Mouse (Mus musculus): ENCODE measurements at regions not wholly inside any gene's neighbourhood (a gene's known extent, or its start where the extent isn't known, plus 50 kb on each side); places are given as distances from the start of the nearest gene placed in this dataset.

DNA sequence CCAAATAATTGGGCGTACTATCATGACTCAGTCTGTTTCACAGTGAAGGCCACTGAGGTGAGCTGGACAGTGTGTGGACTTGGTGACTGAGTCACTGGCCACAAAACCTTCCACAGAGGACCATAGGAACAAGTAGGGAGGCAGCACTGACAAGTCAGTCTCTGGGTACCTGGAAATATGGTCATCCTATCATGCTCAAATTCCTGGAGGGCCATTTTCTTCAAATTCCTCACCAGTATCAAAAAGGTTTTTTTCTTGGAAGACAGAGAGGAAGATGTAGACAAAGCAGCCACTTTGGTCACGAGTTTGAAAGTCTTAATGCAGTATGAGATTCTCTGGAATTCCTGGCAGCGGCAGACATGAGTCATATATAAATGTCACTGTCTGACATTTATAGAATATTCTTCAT, 101.8 kb upstream of the Rai14 start:
- WGBS, result 87% methylated on average over 3 of the region's 3 CpGs
- H3K27ac ChIP-seq, result no peak overlapping the region
- H3K4me3 ChIP-seq (replicated peaks), result no peak overlapping the region
- H3K9ac ChIP-seq, result no peak overlapping the region
- H3K36me3 ChIP-seq (replicated peaks), result no peaks in the 10 kb centered on the region
- ATAC-seq (ENCODE audit: low FRiP score), result no peak
- no peaks in the 10 kb centered on the region for H3K4me1 ChIP-seq
- H3K27me3 ChIP-seq, result no peaks in the 10 kb centered on the region
- no peaks in the 10 kb centered on the region for H3K9me3 ChIP-seq
- no peak overlapping the region for H3K4me2 ChIP-seq

DNA sequence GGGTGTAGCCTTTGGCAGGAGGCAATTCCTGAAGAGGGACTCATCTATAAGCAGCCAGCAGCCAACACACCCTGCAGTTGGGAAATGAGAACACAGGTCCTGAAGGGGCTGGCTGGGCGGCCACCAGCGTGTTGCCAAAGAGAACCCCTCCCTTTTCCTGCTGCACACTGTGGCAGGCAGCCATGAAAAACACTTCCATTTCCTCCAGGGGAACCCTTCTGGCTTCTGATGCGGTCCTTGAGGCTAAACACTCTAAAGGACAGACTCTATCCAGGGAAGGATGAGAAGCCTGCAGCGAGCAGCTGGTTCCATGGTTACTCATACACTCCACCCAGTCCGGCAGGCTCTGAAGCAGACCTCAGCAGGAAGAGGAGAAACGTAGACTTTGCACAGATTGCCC, 103.8 kb upstream of the Rai14 start:
- 0 out of 2 replicates have a peak overlapping the region, but pooled peaks have one; percentile 59 for H3K27ac ChIP-seq
- ATAC-seq (ENCODE audit: low FRiP score), result no peak
- WGBS, result 82% methylated on average over 6 of the region's 6 CpGs
- H3K4me3 ChIP-seq (replicated peaks), result no peak overlapping the region
- H3K27me3 ChIP-seq, result no peaks in the 10 kb centered on the region
- H3K9me3 ChIP-seq, result no peaks in the 10 kb centered on the region
- no peaks in the 10 kb centered on the region for H3K36me3 ChIP-seq (replicated peaks)
- no peak overlapping the region for H3K4me2 ChIP-seq
- no peaks in the 10 kb centered on the region for H3K4me1 ChIP-seq
- no peak overlapping the region for H3K9ac ChIP-seq

DNA sequence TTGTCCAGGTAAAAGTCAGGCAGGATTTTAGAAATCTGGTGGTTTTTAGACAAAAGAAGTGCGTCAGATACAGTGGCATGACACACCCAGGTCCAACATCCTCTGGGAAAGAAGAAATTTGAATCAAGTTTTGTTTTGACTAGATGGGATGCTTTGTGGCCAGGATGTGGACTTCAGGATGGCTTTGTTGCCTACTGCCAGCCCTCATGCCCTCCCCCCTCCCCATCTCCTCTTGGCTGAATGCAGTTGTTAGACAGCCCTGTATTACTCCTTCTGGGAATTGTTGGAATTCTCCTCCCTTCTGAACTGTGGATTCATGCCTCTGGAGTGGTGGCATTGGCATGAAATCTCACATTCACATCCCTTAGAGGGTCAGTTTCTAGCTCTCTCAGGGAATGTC, 104.3 kb upstream of the Rai14 start:
- Histone ChIP-seq H3K9ac (no peak overlapping the region), H3K9me3 (no peaks in the 10 kb centered on the region), H3K4me2 (no peak overlapping the region), H3K27me3 (no peaks in the 10 kb centered on the region), H3K4me1 (0 out of 2 replicates have a peak, but pooled peaks cover 3% of the 10 kb centered on the region), H3K27ac (no peak overlapping the region), H3K36me3 (replicated peaks) (no peaks in the 10 kb centered on the region), H3K4me3 (replicated peaks) (no peak overlapping the region)
- no peak for ATAC-seq (ENCODE audit: low FRiP score)
- 86% methylated on average over 1 of the region's 1 CpGs for WGBS

DNA sequence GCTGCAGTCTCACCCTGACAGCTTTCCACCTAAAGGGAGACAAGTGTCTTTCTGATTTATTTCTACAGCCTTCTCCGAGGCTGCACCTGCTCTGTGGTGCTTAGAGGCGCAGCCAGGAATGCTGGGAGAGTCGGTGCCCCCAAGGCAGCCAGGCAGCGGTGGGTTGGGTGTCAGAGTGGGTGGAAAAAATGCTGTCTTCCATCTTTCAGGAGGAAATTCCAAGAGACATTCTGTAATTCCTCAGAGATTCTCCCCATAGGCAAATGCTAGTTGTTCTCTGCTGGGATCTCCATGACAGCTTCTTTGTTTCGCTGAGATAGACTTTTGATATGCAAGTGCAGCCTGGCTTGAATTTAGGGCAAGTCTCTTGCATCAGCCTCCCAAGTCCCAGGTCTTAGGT, 109.5 kb upstream of the Rai14 start:
- no peaks in the 10 kb centered on the region for H3K27me3 ChIP-seq
- no peak overlapping the region for H3K4me3 ChIP-seq (replicated peaks)
- WGBS, result 86% methylated on average over 5 of the region's 5 CpGs
- no peak for ATAC-seq (ENCODE audit: low FRiP score)
- no peak overlapping the region for H3K4me2 ChIP-seq
- no peaks in the 10 kb centered on the region for H3K9me3 ChIP-seq
- H3K9ac ChIP-seq, result no peak overlapping the region
- H3K4me1 ChIP-seq, result 0 out of 2 replicates have a peak, but pooled peaks cover 4% of the 10 kb centered on the region
- H3K27ac ChIP-seq, result no peak overlapping the region
- no peaks in the 10 kb centered on the region for H3K36me3 ChIP-seq (replicated peaks)

DNA sequence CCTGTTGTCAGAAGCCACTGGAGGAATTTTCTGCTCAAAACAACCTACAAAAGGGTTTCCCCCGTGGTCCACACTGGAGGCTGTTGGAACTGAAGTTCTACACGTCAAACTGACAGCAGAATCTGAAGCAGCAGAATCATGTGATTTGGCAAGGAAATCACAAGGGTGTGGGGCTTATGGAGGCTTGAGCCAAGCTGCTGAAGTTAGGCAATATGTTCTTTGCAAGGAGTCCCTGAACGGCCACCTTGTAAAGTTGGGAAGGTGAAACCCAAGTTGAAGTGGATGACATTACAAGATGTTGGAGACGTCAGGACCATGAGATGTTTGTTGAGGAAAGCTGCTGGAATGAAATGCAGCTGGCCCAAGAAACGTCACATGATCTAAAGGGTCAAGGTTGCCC, 115.2 kb upstream of the Rai14 start:
- Histone ChIP-seq H3K4me2 (no peak overlapping the region), H3K4me1 (no peaks in the 10 kb centered on the region), H3K27me3 (no peaks in the 10 kb centered on the region), H3K9ac (no peak overlapping the region), H3K27ac (no peak overlapping the region), H3K9me3 (no peaks in the 10 kb centered on the region), H3K36me3 (replicated peaks) (no peaks in the 10 kb centered on the region), H3K4me3 (replicated peaks) (no peak overlapping the region)
- no peak for ATAC-seq (ENCODE audit: low FRiP score)
- WGBS, result 84% methylated on average over 5 of the region's 5 CpGs

DNA sequence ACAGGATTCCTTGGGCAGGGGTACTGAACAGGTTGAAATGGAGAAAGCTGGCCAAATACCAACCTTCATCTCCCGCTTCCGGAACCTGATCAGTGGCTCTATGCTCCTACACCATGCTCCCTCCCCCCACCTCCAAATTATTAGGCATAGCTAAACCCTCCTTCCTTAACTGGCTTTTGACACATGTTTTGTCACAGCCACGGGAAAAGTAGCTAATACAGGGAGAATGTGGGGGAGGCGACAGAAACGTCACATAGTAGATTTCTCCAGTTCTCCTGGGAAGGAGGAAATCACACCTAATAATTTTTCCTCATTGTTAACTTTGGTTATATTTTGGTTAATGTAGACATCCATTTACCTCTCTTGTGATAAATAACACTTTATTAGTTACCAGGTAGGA, 116.1 kb upstream of the Rai14 start:
- Histone ChIP-seq H3K36me3 (replicated peaks) (no peaks in the 10 kb centered on the region), H3K4me1 (no peaks in the 10 kb centered on the region), H3K27ac (no peak overlapping the region), H3K4me2 (no peak overlapping the region), H3K9me3 (no peaks in the 10 kb centered on the region), H3K4me3 (replicated peaks) (no peak overlapping the region), H3K27me3 (no peaks in the 10 kb centered on the region), H3K9ac (no peak overlapping the region)
- 88% methylated on average over 5 of the region's 5 CpGs for WGBS
- ATAC-seq (ENCODE audit: low FRiP score), result no peak

DNA sequence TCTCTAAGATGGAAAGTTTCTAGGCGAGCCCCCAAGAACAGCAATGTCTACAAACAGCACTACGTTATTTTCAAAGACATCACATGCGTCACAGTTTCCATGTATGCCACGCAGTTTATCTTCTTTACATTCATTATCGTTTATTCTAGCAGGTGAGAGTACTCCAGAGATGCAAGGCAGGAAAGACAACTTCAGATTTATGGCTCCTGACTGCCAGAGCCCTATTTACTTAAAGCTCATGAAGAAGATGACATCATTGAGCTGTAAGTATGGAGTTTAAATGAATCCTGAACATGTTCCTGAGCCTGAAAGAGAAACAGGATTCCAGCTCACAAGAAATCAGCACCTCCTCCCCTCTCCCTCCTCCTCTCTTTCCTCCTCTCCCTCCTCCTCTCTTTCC, 116.7 kb upstream of the Rai14 start:
- Histone ChIP-seq H3K27me3 (no peaks in the 10 kb centered on the region), H3K27ac (no peak overlapping the region), H3K4me3 (replicated peaks) (no peak overlapping the region), H3K4me2 (no peak overlapping the region), H3K36me3 (replicated peaks) (no peaks in the 10 kb centered on the region), H3K4me1 (no peaks in the 10 kb centered on the region), H3K9ac (no peak overlapping the region), H3K9me3 (no peaks in the 10 kb centered on the region)
- 87% methylated on average over 5 of the region's 5 CpGs for WGBS
- ATAC-seq (ENCODE audit: low FRiP score), result no peak

DNA sequence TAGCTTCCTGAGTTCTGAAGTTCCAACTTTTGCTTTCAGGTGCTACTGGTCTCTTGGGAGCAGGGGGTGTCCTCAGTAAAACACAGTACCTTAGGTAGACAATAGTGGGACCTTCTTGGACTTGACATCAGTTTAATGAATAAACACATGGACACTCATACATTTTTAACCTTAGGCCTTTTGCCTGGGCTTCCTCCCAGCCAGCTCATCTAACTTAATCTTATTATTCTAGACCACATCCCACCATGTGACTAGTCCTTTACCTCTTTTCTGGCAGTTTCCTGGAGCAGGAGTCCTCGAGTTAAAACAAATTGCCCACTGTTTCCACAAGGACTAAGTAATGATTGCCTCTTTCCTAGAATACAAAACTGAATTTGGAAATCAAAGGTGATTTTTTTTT, 117.9 kb upstream of the Rai14 start:
- Histone ChIP-seq H3K36me3 (replicated peaks) (no peaks in the 10 kb centered on the region), H3K9ac (no peak overlapping the region), H3K4me2 (no peak overlapping the region), H3K27me3 (no peaks in the 10 kb centered on the region), H3K4me3 (replicated peaks) (no peak overlapping the region), H3K4me1 (no peaks in the 10 kb centered on the region), H3K9me3 (no peaks in the 10 kb centered on the region), H3K27ac (no peak overlapping the region)
- ATAC-seq (ENCODE audit: low FRiP score), result no peak
- 83% methylated on average over 1 of the region's 1 CpGs for WGBS

DNA sequence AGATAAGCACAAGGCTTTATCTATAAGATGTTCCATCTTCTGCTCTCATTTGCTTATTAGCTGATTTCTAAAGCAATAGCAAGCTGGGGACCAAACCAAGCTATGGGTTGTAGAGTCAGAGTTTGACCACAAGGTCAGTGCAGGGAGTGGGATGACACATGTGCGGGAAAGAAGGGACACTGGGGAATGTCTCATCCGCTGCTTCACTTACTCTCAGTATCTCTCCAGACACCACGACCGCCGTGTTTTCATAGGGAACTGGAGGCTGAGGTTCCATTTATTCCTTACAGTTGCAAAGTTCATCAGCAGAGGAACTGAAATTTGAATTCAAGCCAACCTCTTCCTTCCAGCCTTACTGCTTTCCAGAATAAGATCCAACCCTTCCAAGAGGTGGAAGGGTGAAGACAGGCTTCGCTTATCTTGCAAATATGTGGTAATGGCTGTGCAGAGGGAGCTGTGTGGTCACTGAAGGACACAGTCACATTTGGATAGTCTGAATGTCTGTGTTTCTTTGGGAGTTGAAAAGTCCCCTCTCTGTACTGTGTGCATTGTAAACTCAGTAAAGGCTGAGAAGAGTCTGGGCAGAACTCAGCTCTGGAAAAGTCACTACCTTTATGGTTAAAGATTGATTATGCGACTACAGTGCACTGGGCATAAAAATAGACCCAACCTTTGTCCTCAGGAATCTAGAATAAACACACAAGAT, 118.1 kb upstream of the C1qtnf3 start:
- no peak overlapping the region for H3K9ac ChIP-seq
- H3K4me3 ChIP-seq (replicated peaks), result no peak overlapping the region
- H3K4me2 ChIP-seq, result no peak overlapping the region
- 90% methylated on average over 7 of the region's 7 CpGs for WGBS
- H3K36me3 ChIP-seq (replicated peaks), result no peaks in the 10 kb centered on the region
- no peaks in the 10 kb centered on the region for H3K4me1 ChIP-seq
- no peaks in the 10 kb centered on the region for H3K9me3 ChIP-seq
- no peak overlapping the region for H3K27ac ChIP-seq
- no peaks in the 10 kb centered on the region for H3K27me3 ChIP-seq
- ATAC-seq (ENCODE audit: low FRiP score), result no peak

DNA sequence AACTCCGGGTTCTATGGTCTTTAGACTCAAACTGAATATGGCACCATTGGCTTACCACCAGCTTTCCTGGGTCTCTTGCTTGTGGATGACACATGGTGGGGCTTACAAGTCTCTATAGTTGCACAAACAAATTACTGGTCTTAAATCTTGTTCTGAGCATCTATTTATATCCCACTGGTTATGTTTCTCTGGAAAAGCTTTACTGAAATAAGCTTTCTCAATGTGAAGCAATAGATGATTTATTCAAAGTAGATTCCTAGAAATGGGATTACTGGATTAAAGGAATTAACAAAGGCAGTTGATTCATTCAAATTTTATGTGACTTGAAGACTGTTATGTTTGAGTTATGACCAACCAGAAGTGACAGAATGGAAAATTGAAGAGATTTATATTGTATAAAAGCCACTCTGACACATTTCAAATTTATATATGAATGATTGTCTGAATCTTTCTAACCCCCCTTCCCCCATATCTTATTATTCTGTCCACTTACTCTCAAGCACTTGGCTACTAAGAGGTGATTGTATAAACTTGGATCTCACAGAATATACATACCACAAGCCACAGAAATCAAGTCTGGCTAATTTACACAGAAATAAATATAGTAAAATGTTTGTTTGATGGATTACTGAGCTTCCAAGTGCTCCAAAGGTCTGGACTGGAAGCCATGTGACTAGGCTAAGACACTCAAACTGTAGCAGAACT, 113.4 kb upstream of the C1qtnf3 start:
- Histone ChIP-seq H3K27me3 (no peaks in the 10 kb centered on the region), H3K9ac (no peak overlapping the region), H3K36me3 (replicated peaks) (no peaks in the 10 kb centered on the region), H3K4me3 (replicated peaks) (no peak overlapping the region), H3K4me1 (no peaks in the 10 kb centered on the region), H3K4me2 (no peak overlapping the region), H3K27ac (no peak overlapping the region), H3K9me3 (no peaks in the 10 kb centered on the region)
- 94% methylated on average over 1 of the region's 1 CpGs for WGBS
- ATAC-seq (ENCODE audit: low FRiP score), result no peak

DNA sequence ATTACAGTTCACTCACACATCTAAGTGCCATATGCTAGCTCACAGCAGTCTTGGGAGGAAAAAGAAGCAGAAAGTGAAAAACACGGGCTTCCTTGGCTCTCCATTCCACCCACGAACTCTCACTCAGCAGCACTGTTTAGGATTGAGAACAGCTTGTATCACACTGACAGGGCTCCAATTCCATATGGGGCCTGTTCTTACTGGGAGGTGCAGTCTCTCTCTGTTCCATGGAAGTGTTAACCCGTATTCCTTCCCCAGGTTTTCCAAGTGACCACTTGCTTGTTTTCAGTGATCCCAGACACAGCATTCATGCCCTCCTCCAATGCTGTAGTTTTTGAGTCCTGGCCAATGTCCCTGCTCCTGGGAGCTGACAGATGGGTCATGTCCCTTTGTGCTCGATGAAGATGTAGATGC, 111.5 kb upstream of the C1qtnf3 start:
- no peak overlapping the region for H3K4me3 ChIP-seq (replicated peaks)
- no peaks in the 10 kb centered on the region for H3K27me3 ChIP-seq
- WGBS, result 82% methylated on average over 4 of the region's 4 CpGs
- no peak overlapping the region for H3K27ac ChIP-seq
- ATAC-seq (ENCODE audit: low FRiP score), result no peak
- H3K4me1 ChIP-seq, result no peaks in the 10 kb centered on the region
- H3K4me2 ChIP-seq, result no peak overlapping the region
- H3K9me3 ChIP-seq, result no peaks in the 10 kb centered on the region
- H3K36me3 ChIP-seq (replicated peaks), result no peaks in the 10 kb centered on the region
- no peak overlapping the region for H3K9ac ChIP-seq

DNA sequence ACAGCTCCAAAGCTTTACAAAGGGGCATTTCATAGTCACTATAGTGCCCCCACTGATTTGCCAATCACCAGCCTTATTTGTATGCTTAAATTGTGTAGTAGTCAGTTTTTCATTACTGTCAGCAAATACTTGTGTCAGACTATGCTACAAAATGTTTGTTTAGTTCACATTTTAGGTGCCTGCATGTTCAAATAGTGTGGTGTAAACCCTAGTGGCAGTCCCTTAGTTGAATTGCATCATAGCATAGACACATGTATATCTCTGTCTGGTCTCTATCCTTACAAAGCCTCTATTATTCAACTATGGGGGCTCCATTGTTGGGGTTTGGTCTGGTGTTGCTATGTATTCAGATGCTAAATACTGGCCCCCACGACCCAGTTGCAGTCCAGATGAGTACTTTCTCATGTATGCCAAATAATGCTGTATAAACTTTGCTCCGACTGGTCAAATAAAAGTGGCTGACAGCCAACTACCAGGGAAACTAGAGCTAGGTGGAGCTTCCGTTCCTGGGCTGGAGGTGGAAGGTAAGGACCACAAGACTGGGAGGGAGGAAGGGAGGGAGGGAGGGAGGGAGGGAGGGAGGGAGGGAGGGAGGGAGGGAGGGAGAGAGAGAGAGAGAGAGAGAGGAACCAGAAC, 109.0 kb upstream of the C1qtnf3 start:
- no peaks in the 10 kb centered on the region for H3K9me3 ChIP-seq
- H3K27ac ChIP-seq, result no peak overlapping the region
- no peak overlapping the region for H3K9ac ChIP-seq
- no peaks in the 10 kb centered on the region for H3K36me3 ChIP-seq (replicated peaks)
- no peak for ATAC-seq (ENCODE audit: low FRiP score)
- H3K4me2 ChIP-seq, result no peak overlapping the region
- H3K27me3 ChIP-seq, result no peaks in the 10 kb centered on the region
- H3K4me1 ChIP-seq, result no peaks in the 10 kb centered on the region
- WGBS, result 42% methylated on average over 2 of the region's 3 CpGs
- no peak overlapping the region for H3K4me3 ChIP-seq (replicated peaks)

DNA sequence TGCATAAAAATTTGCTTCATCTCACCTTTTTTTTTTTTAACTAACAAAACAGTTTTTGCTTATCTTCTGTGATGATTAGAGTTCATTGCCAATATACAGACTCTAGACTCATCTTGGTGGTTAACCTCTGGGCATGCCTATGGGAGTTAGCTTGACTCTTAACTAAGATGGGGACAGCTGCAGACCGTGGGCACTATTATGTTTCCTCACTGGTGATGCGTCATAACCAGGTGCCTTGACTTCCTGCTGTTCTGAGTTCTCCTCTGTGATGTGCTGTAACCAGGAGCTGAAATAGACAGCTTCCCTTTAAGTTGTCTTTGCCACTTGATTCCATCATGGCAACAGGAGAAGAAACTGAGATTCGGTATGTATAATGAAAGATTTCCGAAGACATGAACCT, 105.4 kb upstream of the C1qtnf3 start:
- no peaks in the 10 kb centered on the region for H3K9me3 ChIP-seq
- 90% methylated on average over 4 of the region's 4 CpGs for WGBS
- H3K9ac ChIP-seq, result no peak overlapping the region
- no peaks in the 10 kb centered on the region for H3K27me3 ChIP-seq
- no peaks in the 10 kb centered on the region for H3K36me3 ChIP-seq (replicated peaks)
- H3K4me1 ChIP-seq, result no peaks in the 10 kb centered on the region
- no peak overlapping the region for H3K27ac ChIP-seq
- H3K4me2 ChIP-seq, result no peak overlapping the region
- H3K4me3 ChIP-seq (replicated peaks), result no peak overlapping the region
- no peak for ATAC-seq (ENCODE audit: low FRiP score)
